Mouse (Mus musculus): ENCODE data around the gene Prr27.

The Prr27 gene

GRCm38 (mm10) chr5:87825386-87825785 is at the start of gene Prr27:
Gene Prr27 (plus strand): TSS chr5:87825686.
- DNase-seq (ENCODE audit: inconsistent ontology term), result no peak

DNA sequence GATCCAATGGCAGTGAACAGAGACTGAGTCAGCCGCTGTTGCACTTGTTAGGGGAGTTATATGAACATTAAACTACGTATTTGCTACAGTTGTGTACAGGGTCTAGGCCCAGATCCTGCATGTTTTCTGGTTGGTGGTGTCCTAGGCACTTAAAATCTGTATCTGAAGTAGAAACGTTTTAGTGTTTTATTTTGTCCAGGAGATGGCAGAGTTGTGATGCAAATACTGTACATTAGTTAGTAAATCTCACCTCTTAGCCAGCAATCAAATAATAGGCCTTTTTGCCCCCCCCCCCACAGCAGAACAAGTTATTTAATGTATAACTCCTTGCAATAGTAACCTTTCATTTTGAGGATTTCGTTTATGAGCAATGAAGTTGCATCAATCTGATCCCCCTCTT is 42.8 kb upstream of the Prr27 start:
- DNase-seq (ENCODE audit: inconsistent ontology term), result no peak

DNA sequence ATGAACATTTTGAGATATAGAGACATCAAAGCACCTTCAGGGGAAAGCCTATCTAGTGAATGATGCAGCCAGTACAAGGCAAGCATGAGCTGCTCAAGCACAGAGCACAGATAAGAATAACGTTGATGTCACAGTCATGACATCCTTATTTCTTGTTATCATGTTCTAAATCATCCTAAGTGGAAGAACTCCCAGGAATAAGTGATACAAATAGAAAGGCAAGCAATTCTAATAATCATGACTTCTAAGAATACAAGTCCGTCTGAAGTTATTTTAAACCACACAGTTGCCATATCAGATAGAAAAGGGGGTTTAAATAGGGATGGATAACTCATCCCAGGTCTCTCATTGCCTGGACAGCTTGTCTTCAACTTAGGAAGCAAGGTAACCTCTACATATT is 17.7 kb upstream of the Prr27 start, which contains the start of gene Csn1s2b:
Gene Csn1s2b, plus strand, starts transcription at position 301 of the 400 bp plus-strand sequence.
- DNase-seq (ENCODE audit: inconsistent ontology term), result no peak

DNA sequence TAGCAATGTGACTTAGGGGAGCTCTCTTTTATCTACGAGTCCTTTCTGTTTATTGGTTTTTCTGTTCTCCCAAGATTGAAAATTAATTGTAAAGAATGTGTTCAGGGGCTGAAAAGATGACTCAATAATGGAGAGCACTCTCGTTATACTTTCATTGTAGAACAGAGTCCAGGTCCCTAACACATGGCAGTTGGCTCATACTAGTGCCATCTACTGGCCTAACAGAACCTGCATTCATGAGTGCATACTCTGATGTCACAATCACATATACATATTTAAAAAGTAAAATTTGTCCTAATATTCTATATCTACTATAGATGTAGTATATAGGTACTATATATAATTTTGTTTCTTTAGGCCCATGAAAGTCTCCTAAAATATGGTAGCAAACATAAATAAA is 16.2 kb upstream of the Prr27 start:
- DNase-seq (ENCODE audit: inconsistent ontology term), result no peak

GRCm38 (mm10) chr5:87855136-87855716 is 29.7 kb downstream of the Prr27 start:
- DNase-seq (ENCODE audit: inconsistent ontology term), result no peak

- peak; percentile 93 for DNase-seq (ENCODE audit: inconsistent ontology term)
Observed at GRCm38 (mm10) chr5:87870084-87870483, 44.6 kb downstream of the Prr27 start.

DNA sequence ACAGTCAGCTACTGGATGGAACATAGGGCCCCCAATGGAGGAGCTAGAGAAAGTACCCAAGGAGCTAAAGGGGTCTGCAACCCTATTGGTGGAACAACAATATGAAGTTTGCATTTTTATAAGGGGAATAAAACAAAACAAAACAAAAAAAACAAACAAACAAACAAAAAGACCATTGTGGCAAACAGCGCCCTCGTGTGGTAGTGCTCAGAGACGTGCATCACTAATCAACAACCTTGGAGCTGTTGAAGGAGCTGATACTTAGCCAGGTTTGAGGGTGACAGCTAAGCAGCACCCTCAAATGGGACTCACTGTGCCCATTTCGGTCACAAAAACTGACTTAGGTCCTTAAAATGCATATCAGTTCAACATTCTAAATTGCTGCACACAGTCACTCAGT is 45.9 kb downstream of the Prr27 start:
- no peak for DNase-seq (ENCODE audit: inconsistent ontology term)

DNA sequence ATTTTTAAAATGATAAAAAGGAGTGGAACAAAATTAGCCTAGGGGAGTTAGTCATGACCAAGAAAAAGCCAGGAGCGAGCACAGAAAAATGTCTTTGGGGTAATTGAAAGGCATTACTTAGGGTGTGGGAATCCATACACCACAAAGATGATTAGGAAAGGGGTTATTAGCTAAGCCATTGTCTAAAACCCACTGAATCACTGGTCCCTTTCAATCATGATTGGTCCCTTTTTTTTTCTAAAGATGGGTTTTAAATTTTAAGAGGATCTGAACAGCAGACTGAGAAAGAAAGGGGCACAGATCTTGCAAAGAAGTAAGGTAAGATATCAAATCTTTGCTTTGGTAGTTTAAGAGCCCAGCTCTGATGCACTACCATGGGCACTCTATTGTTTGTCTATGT is 59.2 kb downstream of the Prr27 start, which contains the start of gene Odam:
Gene Odam, plus strand, starts transcription at position 301 of the 400 bp plus-strand sequence.
- no peak for DNase-seq (ENCODE audit: inconsistent ontology term)

Data from Muller cell, postnatal 12 days (primary cell).